Mouse (Mus musculus) embryonic stem cell, embryonic (primary cell): ENCODE data around the gene Thtpa.

ENCODE experiments used
- CTCF ChIA-PET, 4 experiments: fragments of 300-600 bp in 2 of 4; fragments of 350-600 bp in 2 of 4; sonication (Branson Sonifier 250); formaldehyde crosslinking; loops; one replicate each; lab custom pipeline; 2022; ENCODE audit warnings: inconsistent platforms in 2 of 4; lab: Charles Lee
- POLR2A ChIA-PET, 4 experiments: fragments of 300-600 bp in 2 of 4; fragments of 350-600 bp in 2 of 4; sonication (Branson Sonifier 250); formaldehyde crosslinking; loops; one replicate each; lab custom pipeline; 2022; ENCODE audit warnings: antibody characterized with exemption in 4 of 4, inconsistent platforms in 1 of 4; lab: Charles Lee

Thtpa gene

DNA sequence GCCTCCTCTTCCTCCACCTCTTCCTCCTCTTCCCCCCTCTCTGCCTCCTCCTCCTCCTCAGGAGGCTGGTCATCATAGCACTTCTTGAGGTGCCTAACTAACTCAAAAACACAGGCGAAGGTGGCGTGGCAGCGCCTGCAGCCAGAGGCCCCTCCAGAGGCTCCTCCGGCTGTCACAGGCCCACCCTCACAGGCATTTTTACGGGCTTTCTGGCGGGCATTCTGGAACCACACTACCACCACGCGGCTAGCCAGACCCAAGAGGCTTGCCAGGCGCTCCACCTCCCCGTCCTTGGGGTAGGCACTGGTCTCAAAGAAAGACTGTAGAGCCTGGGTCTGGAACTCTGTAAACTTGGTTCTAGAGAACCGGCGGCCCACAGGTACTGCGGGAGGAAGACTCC lies 29.2 kb upstream of the Thtpa start:
- CTCF ChIA-PET, result interaction anchor here in 2 of 4 experiments (0.9 to 6.8 kb wide), 8 partner anchors 12 to 41 kb away, joined by 3 to 36 read pairs (median 4); partner anchors contain the start of gene Thtpa (in 1 of the 2)
- POLR2A ChIA-PET, result interaction anchor here in 3 of 4 experiments (1.0 to 18.6 kb wide), 13 partner anchors 7 to 475 kb away, joined by 3 to 360 read pairs (median 8); partner anchors contain the start of genes Thtpa (in 2 of the 3), Zfhx2 (in 2 of the 3), Ngdn (in 1 of the 3) and Pck2 (in 1 of the 3)

- ChIA-PET POLR2A (interaction anchor here (1.0 to 18.6 kb wide), 13 partner anchors 8 to 474 kb away, joined by 3 to 360 read pairs (median 9); partner anchors contain the start of genes Thtpa (in 2 of the 4), Zfhx2 (in 2 of the 4) and Pck2 (in 1 of the 4)), CTCF (interaction anchor here in 2 of 4 experiments (0.9 to 6.8 kb wide), 9 partner anchors 12 to 42 kb away, joined by 3 to 36 read pairs (median 5); no protein-coding TSS in a partner anchor)
These were observed 28.5 kb upstream of the Thtpa start for GRCm38 (mm10) chr14:55066042-55066441.

- CTCF ChIA-PET, result interaction anchor here in 3 of 4 experiments (0.9 to 2.2 kb wide), 3 partner anchors 43 to 48 kb away, joined by 3 to 8 read pairs (median 3); no protein-coding TSS in a partner anchor
- POLR2A ChIA-PET, result interaction anchor here (0.8 to 18.6 kb wide), 14 partner anchors 8 to 299 kb away, joined by 3 to 360 read pairs (median 4); partner anchors contain the start of genes Thtpa (in 2 of the 4), Zfhx2 (in 2 of the 4) and Ngdn (in 1 of the 4)
These were observed 22.8 kb upstream of the Thtpa start for GRCm38 (mm10) chr14:55071756-55072155.

DNA sequence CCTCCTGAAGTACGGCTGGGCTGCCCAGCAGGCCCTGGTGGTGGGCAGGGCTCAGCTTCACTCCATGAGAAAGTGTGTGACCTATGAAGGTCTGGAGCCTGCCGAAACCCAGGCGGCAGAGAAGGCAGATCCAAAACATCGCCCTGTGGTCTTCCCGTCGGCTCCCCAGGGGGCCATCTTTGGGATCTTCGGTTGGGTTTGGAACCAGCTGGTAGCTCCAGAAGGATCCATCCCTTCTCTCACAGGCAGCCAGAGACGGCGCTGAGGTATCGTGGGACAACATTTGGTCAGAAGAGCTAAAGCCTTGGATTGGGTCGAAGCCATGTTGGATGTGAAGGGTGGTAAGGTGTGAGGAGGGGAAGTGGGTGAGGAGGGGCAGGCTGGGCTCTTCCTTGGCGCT lies 20.2 kb upstream of the Thtpa start:
- ChIA-PET POLR2A (interaction anchor here (0.5 to 18.6 kb wide), 14 partner anchors 8 to 59 kb away, joined by 3 to 360 read pairs (median 5); partner anchors contain the start of genes Thtpa (in 2 of the 4), Zfhx2 (in 2 of the 4), Ap1g2 (in 1 of the 4) and Ngdn (in 1 of the 4)), CTCF (interaction anchor here (0.6 to 6.2 kb wide), 8 partner anchors 11 to 50 kb away, joined by 3 to 87 read pairs (median 3); partner anchors contain the start of genes Thtpa (in 2 of the 4) and Zfhx2 (in 1 of the 4))

DNA sequence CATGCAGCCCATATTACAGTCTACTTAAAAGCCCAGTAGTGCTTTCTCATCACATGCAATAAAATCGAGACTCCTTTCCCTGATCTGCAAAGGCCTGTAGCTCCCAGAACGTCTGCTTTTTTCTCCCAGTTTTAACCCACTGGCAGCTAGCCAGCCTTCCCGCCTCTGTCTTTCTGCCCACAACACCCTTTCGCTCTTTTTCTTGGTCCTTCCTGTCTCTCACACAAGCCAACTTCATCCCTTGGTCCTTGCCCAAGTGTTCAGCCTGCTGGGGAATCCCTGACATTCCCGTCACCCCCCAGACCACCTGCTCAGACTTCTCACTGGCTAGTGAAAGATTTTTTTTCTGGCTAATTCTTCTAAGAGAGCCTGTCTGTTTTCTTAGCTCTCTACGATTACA lies 18.4 kb upstream of the Thtpa start:
- ChIA-PET CTCF (interaction anchor here in 3 of 4 experiments (0.7 to 6.2 kb wide), 13 partner anchors 11 to 61 kb away, joined by 3 to 103 read pairs (median 12); partner anchors contain the start of genes Thtpa (in 2 of the 3), Ngdn (in 1 of the 3) and Zfhx2 (in 1 of the 3)), POLR2A (interaction anchor here (0.6 to 18.6 kb wide), 25 partner anchors 9 to 596 kb away, joined by 3 to 360 read pairs (median 4); partner anchors contain the start of genes Thtpa (in 2 of the 4), Zfhx2 (in 2 of the 4), Gmpr2 (in 1 of the 4) and Nedd8 (in 1 of the 4))

DNA sequence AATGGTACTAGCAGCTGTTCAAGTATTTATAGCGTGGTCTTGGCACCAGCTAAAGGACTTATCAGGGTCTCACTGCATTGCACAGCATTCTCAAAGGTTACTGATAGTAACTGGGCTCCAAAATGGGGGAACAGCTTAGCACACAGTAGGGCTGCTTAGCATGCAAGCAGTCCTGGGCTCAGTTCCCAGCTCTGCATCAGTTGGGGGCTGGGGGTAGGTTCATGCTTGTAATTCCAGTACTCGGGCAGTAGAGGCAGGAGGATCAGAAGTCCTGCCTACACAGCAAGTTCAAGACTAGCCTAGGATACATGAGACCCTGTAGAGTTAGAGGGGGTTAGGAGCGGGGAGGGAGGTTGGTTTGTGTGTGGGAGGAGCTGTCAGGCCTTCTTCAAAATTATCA lies 17.6 kb upstream of the Thtpa start:
- CTCF ChIA-PET, result interaction anchor here (0.5 to 6.2 kb wide), 31 partner anchors 10 to 402 kb away, joined by 3 to 103 read pairs (median 5); partner anchors contain the start of genes Ngdn (in 2 of the 4), Thtpa (in 2 of the 4), Dhrs4 (in 1 of the 4) and Zfhx2 (in 1 of the 4)

DNA sequence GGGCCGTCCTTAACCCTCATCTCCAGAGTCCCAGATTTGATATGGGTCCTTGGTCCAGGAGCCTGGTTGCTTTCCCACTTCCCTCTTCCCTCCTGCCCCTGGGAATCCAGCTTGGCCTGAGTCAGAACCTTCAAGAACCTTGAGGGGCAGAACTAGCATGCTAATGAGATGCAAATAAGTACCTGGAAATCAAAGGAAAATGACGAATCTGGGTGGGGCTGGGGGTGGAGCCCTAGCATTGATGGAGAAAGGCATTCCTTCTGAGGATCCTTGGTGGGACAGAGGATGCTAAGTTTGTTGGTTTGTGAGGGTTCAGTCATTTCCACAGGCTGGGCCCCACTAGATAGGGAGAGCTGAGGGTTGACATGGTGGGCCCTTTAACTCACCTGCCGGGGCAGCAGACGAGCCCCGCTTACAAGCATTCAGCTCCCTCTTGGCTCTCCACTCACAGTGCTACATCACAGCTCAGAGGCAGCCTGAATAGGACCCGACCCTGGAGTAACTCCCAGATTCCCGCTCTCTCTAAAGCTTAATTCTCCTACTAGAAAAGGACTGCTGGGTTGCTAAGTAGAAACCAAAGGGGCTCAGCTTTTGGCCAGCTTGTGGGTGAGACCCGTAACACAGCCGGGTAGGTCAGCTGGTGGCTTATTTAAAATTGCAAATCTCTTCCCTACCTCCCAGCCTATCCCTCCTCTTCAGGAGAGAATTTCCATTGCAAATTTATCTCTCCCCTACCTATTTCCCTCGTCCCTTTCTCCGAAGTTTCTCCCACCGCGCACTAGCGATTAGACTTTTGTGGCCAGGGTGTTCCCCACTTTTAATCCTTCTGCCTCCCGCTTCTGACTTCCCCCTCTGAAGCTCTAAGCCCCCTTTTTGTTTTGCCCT lies 16.9 kb upstream of the Thtpa start:
- POLR2A ChIA-PET, result interaction anchor here (0.5 to 18.6 kb wide), 52 partner anchors 9 to 971 kb away, joined by 3 to 360 read pairs (median 4); partner anchors contain the start of genes Ngdn (in 3 of the 4), Thtpa (in 2 of the 4), Zfhx2 (in 2 of the 4) and 1700123O20Rik (in 1 of the 4)

More for the DNA sequence above, 17.6 kb upstream of the Thtpa start:
- POLR2A ChIA-PET, result interaction anchor here (0.5 to 18.6 kb wide), 39 partner anchors 8 to 595 kb away, joined by 3 to 360 read pairs (median 4); partner anchors contain the start of genes Ngdn (in 3 of the 4), Thtpa (in 2 of the 4), Zfhx2 (in 2 of the 4) and 1700123O20Rik (in 1 of the 4)

DNA sequence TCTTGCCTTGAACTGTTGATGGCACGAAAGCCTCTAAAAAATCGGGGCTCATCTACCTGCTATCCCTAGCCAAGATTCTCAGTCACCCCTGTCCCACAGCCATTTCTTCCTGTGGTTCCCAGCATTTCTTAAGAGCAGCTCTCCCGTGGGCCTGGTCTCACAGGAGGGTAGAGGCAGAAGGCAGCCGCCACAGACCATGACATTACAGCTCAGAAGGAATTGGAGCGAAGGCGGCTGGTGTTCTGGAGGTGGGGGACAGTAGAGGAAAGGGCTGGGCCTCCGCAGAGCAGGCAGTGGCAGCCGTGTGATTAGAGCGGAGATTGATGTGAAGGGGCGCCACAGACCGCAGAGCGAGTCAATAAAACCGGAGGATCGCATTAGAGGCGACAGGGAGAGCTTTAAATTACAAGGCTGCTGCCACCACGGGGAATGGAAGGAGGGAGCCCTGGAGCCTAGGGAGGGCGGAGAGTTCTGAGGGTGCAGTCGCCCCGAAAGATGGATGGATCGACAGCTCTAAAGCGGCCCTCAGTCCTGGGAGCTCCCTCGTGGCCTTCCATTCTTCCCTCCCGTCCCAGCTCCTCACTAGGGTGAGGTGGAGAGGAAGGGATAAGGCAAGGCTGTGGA lies 16.1 kb upstream of the Thtpa start:
- ChIA-PET POLR2A (interaction anchor here (0.6 to 18.6 kb wide), 41 partner anchors 9 to 971 kb away, joined by 3 to 360 read pairs (median 4); partner anchors contain the start of genes Ngdn (in 3 of the 4), Thtpa (in 2 of the 4), Zfhx2 (in 2 of the 4) and 1700123O20Rik (in 1 of the 4)), CTCF (interaction anchor here (0.6 to 6.2 kb wide), 42 partner anchors 8 to 478 kb away, joined by 3 to 103 read pairs (median 7); partner anchors contain the start of genes Thtpa (in 3 of the 4), Ngdn (in 2 of the 4) and Zfhx2 (in 2 of the 4))

More for the DNA sequence above, 16.9 kb upstream of the Thtpa start:
- CTCF ChIA-PET, result interaction anchor here (0.5 to 6.2 kb wide), 48 partner anchors 9 to 479 kb away, joined by 3 to 103 read pairs (median 5); partner anchors contain the start of genes Thtpa (in 3 of the 4), Ngdn (in 2 of the 4), Zfhx2 (in 2 of the 4) and Dhrs4 (in 1 of the 4)

DNA sequence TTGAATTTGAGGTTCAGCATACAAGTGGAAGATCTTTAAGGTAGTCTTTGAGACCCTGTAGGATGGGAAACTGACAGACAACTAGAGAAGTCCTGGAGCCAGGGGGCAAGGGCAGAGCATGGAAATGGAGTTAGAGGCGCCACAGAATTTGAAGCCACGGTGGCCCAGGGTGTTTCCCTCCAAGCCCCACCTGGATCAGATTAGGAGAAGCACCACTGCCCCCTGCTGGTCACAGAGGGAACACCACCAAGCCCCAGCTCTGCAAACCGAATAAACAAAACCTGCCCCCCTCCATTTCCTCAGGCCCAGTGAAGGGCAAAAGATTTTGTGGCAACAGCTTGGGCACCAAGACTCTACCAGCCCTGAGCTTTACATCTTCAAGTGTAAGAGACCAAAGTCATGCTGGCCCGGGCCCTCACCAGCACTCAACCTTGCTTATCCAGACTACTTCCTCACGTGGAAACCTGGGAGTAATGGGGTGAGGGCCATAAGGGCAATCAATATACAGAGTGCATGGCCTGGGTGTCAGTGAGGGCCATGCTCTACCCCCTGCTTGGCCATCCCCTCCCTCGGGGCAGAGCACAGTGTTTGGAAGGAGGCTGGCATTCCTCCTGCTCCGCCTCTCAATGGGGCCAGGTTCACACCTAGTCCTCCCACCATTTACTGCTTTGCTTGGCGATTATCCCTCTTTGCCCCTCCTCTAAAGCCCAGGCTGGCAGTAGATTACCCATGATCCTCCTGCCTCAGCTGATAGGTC lies 15.2 kb upstream of the Thtpa start:
- POLR2A ChIA-PET, result interaction anchor here (0.8 to 18.6 kb wide), 26 partner anchors 8 to 481 kb away, joined by 3 to 360 read pairs (median 6); partner anchors contain the start of genes Ngdn (in 2 of the 4), Thtpa (in 2 of the 4), Zfhx2 (in 2 of the 4) and A730061H03Rik (in 1 of the 4)
- CTCF ChIA-PET, result interaction anchor here (0.5 to 6.2 kb wide), 34 partner anchors 8 to 64 kb away, joined by 3 to 103 read pairs (median 6); partner anchors contain the start of genes Thtpa (in 2 of the 4), Zfhx2 (in 2 of the 4) and Ngdn (in 1 of the 4)

DNA sequence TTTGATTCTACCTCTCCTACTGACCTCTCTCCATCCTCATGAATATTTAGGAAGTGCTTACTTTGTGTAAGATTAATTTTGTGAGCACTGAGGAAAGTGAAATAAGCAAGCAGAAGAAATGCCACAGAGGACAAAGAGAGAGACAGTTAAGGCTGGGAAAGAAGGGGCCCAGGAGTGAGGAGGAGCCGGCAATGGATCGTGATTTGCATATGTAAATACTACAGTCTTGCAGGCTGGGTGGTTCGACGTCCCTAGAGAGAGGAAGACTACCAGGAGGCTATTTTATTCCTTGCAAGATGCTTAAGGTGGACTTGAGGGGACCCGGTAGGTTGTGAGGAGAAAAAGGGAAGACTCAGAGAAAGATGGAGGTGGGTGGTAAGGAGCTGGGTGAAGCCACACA lies 13.5 kb upstream of the Thtpa start:
- POLR2A ChIA-PET, result interaction anchor here in 3 of 4 experiments (0.5 to 19.5 kb wide), 16 partner anchors 10 to 452 kb away, joined by 3 to 360 read pairs (median 4); partner anchors contain the start of genes Thtpa (in 2 of the 3), Zfhx2 (in 2 of the 3), Efs (in 1 of the 3) and Ngdn (in 1 of the 3)
- CTCF ChIA-PET, result interaction anchor here in 2 of 4 experiments (0.7 to 1.5 kb wide), 5 partner anchors 17 to 696 kb away, joined by 3 to 6 read pairs (median 3); no protein-coding TSS in a partner anchor

DNA sequence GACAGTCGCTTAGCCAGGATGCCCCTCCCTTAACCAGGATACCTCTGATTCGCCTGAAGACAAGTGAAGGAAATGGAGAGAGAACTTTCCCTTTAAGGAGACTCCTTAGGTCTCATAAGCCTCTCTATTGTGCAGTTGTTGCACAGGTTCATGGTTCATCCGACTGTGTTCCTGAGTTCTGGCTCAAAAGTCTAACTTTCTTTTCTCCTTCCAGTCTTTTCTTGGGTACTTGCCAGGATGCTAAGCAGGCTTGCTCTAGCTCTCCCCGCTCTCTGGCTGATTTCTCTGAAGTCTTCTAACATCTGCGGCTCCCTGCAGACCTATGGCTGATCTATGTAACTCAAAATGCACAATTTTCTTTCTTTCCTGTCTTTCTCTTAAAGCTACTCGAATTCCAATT lies 11.1 kb upstream of the Thtpa start:
- POLR2A ChIA-PET, result interaction anchor here in 3 of 4 experiments (0.6 to 19.5 kb wide), 16 partner anchors 8 to 508 kb away, joined by 3 to 360 read pairs (median 5); partner anchors contain the start of genes Thtpa (in 3 of the 3), Jph4 (in 1 of the 3), Ngdn (in 1 of the 3) and Psme2 (in 1 of the 3)
- CTCF ChIA-PET, result interaction anchor here in 3 of 4 experiments (0.6 to 3.8 kb wide), 6 partner anchors 10 to 59 kb away, joined by 3 to 18 read pairs (median 6); partner anchors contain the start of gene Thtpa (in 1 of the 3)

DNA sequence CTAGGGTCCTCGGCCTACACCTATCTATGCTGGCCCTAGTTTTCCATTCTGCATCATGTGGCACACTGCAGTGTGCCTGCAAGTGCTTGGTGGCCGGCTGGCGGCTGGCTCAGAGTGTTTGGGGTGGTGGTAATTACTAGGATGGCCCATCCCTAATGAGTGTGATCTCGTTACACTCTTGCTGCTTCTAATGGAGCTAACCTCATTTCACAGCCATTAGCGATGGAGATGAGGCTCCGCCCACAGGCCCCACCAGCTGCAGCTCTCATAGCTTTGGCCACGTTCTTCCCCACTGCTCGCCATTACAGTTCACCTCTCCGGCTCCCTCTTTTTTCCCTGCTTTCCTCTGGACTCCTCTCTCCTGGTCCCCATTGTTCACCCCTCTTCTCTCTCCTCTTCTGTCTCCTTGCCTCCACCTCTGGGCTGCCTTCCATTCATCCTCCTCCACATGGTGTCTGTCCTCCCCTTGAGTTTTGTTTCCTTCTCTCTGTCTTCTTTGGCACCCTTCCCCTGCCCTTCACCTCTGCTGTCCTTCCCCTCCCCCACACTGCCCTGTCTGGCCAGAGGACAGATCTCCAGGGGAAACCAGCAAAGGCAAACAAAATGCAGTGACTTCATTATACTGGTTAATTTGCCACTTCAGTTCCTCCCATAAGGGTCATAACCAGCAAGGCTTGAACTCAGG lies 9.1 kb upstream of the Thtpa start:
- POLR2A ChIA-PET, result interaction anchor here (0.5 to 19.5 kb wide), 42 partner anchors 9 to 768 kb away, joined by 3 to 360 read pairs (median 4); partner anchors contain the start of genes Thtpa (in 3 of the 4), Ngdn (in 2 of the 4), Nynrin (in 2 of the 4) and A730061H03Rik (in 1 of the 4)
- CTCF ChIA-PET, result interaction anchor here in 3 of 4 experiments (0.7 to 3.8 kb wide), 14 partner anchors 8 to 70 kb away, joined by 3 to 18 read pairs (median 4); partner anchors contain the start of genes Thtpa (in 2 of the 3) and Ngdn (in 1 of the 3)

- ChIA-PET CTCF (interaction anchor here in 3 of 4 experiments (0.6 to 3.8 kb wide), 14 partner anchors 8 to 75 kb away, joined by 3 to 18 read pairs (median 4); partner anchors contain the start of gene Thtpa (in 2 of the 3)), POLR2A (interaction anchor here (0.5 to 19.5 kb wide), 36 partner anchors 8 to 768 kb away, joined by 3 to 360 read pairs (median 6); partner anchors contain the start of genes Ngdn (in 2 of the 4), Thtpa (in 2 of the 4), A730061H03Rik (in 1 of the 4) and Ap1g2 (in 1 of the 4))
These were observed 8.5 kb upstream of the Thtpa start for GRCm38 (mm10) chr14:55086009-55086514.
